Mouse (Mus musculus) cerebellum, adult 11-12 months (tissue): ENCODE data around the gene 4930558C23Rik.
"Not testable (repeated sequence)": the region's sequence is repeated elsewhere in the genome, so short reads cannot be mapped to it uniquely, and the experiment has no call there.

Experiments used
- DNase-seq: peaks from one replicate; pipeline ENCODE4 v3.0.0; 2022

4930558C23Rik gene

GRCm38 (mm10) chr3:95370101-95370500 is 32.5 kb downstream of the 4930558C23Rik start:
- DNase-seq, result no peak

- not testable (repeated sequence) for DNase-seq
Observed at GRCm38 (mm10) chr3:95360276-95360675, 42.4 kb downstream of the 4930558C23Rik start.

- DNase-seq, result no peak
Observed at GRCm38 (mm10) chr3:95357746-95358145, 44.9 kb downstream of the 4930558C23Rik start.

- peak; percentile 92 for DNase-seq
Observed at GRCm38 (mm10) chr3:95356701-95357449, 45.8 kb downstream of the 4930558C23Rik start, which contains the start of gene Setdb1. TSS of gene Setdb1 (minus strand) at chr3:95357202.

- not testable (repeated sequence) for DNase-seq
Observed at GRCm38 (mm10) chr3:95355911-95356544, 46.6 kb downstream of the 4930558C23Rik start.

- DNase-seq, result no peak
Observed at GRCm38 (mm10) chr3:95349491-95349890, 53.1 kb downstream of the 4930558C23Rik start.

- DNase-seq, result not testable (repeated sequence)
Observed at GRCm38 (mm10) chr3:95348343-95348742, 54.3 kb downstream of the 4930558C23Rik start.

- DNase-seq, result no peak
Observed at GRCm38 (mm10) chr3:95346454-95346853, 56.2 kb downstream of the 4930558C23Rik start.

GRCm38 (mm10) chr3:95343356-95344000 is 59.2 kb downstream of the 4930558C23Rik start:
- DNase-seq, result not testable (repeated sequence)

- no peak for DNase-seq
Observed at GRCm38 (mm10) chr3:95338251-95338650, 64.4 kb downstream of the 4930558C23Rik start.

GRCm38 (mm10) chr3:95337345-95337744 is 65.3 kb downstream of the 4930558C23Rik start:
- DNase-seq, result no peak
